Mouse (Mus musculus) hindbrain, embryonic 12.5 days (tissue): ENCODE measurements around the gene P2rx4. TPM values are rescaled to one million over a fixed set of nuclear protein-coding genes. Genes with fewer than 3 reads are reported as not detected.

Experiments
- ATAC-seq: fragments of 200-750 bp; cut with Nextera tagmentation; 2 replicates; pipeline ENCODE4 v1.8.0; 2017; ENCODE audit warnings: moderate TSS enrichment; ENCODE audit not compliant: low FRiP score
- H3K27ac ChIP-seq: fragments of 300-500 bp; sonication (generic); 2 replicates; pipeline ENCODE4 v1.5.1; 2016; ENCODE audit warnings: mild to moderate bottlenecking
- H3K27me3 ChIP-seq: fragments of 300-500 bp; sonication (generic); 2 replicates; pipeline ENCODE4 v1.6.1; 2016; ENCODE audit warnings: mild to moderate bottlenecking
- H3K36me3 ChIP-seq: fragments of 300-500 bp; sonication (generic); 2 replicates; pipeline ENCODE4 v1.6.1; 2016; ENCODE audit warnings: mild to moderate bottlenecking
- H3K4me1 ChIP-seq: fragments of 300-500 bp; sonication (generic); 2 replicates; pipeline ENCODE4 v1.6.1; 2016
- H3K4me2 ChIP-seq: fragments of 300-500 bp; sonication (generic); replicated peaks from 2 replicates; pipeline ENCODE4 v1.6.1; 2016; ENCODE audit warnings: mild to moderate bottlenecking
- H3K4me3 ChIP-seq: fragments of 300-500 bp; sonication (generic); 2 replicates; pipeline ENCODE4 v1.5.1; 2016; ENCODE audit warnings: mild to moderate bottlenecking
- H3K9ac ChIP-seq: fragments of 300-500 bp; sonication (generic); 2 replicates; pipeline ENCODE4 v1.6.1; 2016; ENCODE audit warnings: mild to moderate bottlenecking, moderate library complexity
- H3K9me3 ChIP-seq: fragments of 300-500 bp; sonication (generic); replicated peaks from 2 replicates; pipeline ENCODE4 v1.6.1; 2016; ENCODE audit warnings: mild to moderate bottlenecking
- WGBS: fragments of 180-500 bp; shearing (Covaris S2); methylation state at CpG from one replicate; pipeline ENCODE4 v1.1.7; 2016; 5-methylcytosine and 5-hydroxymethylcytosine counted together
- polyA plus RNA-seq: library from polyadenylated mRNA; unstranded; fragments of >200 nt; fragmentation: Nextera tagmentation; extraction: Ambion mirVana; gene quantifications from 2 replicates; pipeline ENCODE4 v1.2.1, GENCODE M21; 2016

The P2rx4 gene
- polyA plus RNA-seq, 1 experiment from 2014 or later: 15.4 TPM

GRCm38 (mm10) chr5:122706917-122707275 lies 448 bp upstream of the P2rx4 start:
- Histone ChIP-seq H3K4me2 (peak overlapping the region; percentile 72), H3K27ac (peak overlapping the region; percentile 35; the same call in 1 of the 2 replicates), H3K9me3 (no peaks in the 10 kb centered on the region), H3K27me3 (no peaks in the 10 kb centered on the region), H3K4me3 (peak overlapping the region; percentile 56), H3K4me1 (peaks cover 6% of the 10 kb centered on the region), H3K36me3 (no peaks in the 10 kb centered on the region), H3K9ac (peak overlapping the region; percentile 68)
- peak; percentile 38; the same call in 1 of the 2 replicates for ATAC-seq
- WGBS: 52% methylated on average over 5 of the region's 5 CpGs

- Histone ChIP-seq H3K4me2 (no peak overlapping the region), H3K4me1 (peaks cover 6% of the 10 kb centered on the region), H3K9me3 (no peaks in the 10 kb centered on the region), H3K27me3 (no peaks in the 10 kb centered on the region), H3K36me3 (no peaks in the 10 kb centered on the region), H3K27ac (no peak overlapping the region), H3K9ac (no peak overlapping the region), H3K4me3 (no peak overlapping the region)
- 86% methylated on average over 6 of the region's 6 CpGs for WGBS
- no peak for ATAC-seq
These were observed 1.5 kb downstream of the P2rx4 start for GRCm38 (mm10) chr5:122708819-122709218.

- Histone ChIP-seq H3K9ac (no peak overlapping the region), H3K27me3 (no peaks in the 10 kb centered on the region), H3K27ac (no peak overlapping the region), H3K4me3 (no peak overlapping the region), H3K4me2 (no peak overlapping the region), H3K4me1 (no peaks in the 10 kb centered on the region), H3K9me3 (no peaks in the 10 kb centered on the region), H3K36me3 (no peaks in the 10 kb centered on the region)
- WGBS: 83% methylated on average over 1 of the region's 1 CpGs
- ATAC-seq: no peak
These were observed 8.4 kb downstream of the P2rx4 start for GRCm38 (mm10) chr5:122715723-122716122.

- no peak overlapping the region for H3K4me3 ChIP-seq
- no peak overlapping the region for H3K4me2 ChIP-seq
- H3K9me3 ChIP-seq: no peaks in the 10 kb centered on the region
- 98% methylated on average over 2 of the region's 2 CpGs for WGBS
- H3K9ac ChIP-seq: no peak overlapping the region
- no peaks in the 10 kb centered on the region for H3K36me3 ChIP-seq
- ATAC-seq: no peak
- H3K4me1 ChIP-seq: no peaks in the 10 kb centered on the region
- no peaks in the 10 kb centered on the region for H3K27me3 ChIP-seq
- no peak overlapping the region for H3K27ac ChIP-seq
These were observed 9.4 kb downstream of the P2rx4 start for GRCm38 (mm10) chr5:122716793-122717192.

- no peak overlapping the region for H3K4me2 ChIP-seq
- no peak overlapping the region for H3K27ac ChIP-seq
- no peak for ATAC-seq
- no peak overlapping the region for H3K9ac ChIP-seq
- no peaks in the 10 kb centered on the region for H3K36me3 ChIP-seq
- no peaks in the 10 kb centered on the region for H3K9me3 ChIP-seq
- no peaks in the 10 kb centered on the region for H3K4me1 ChIP-seq
- H3K27me3 ChIP-seq: no peaks in the 10 kb centered on the region
- WGBS: 88% methylated on average over 7 of the region's 7 CpGs
- no peak overlapping the region for H3K4me3 ChIP-seq
These were observed 11.1 kb downstream of the P2rx4 start for GRCm38 (mm10) chr5:122718400-122718799.

- Histone ChIP-seq H3K36me3 (no peaks in the 10 kb centered on the region), H3K9ac (no peak overlapping the region), H3K27me3 (no peaks in the 10 kb centered on the region), H3K4me1 (no peaks in the 10 kb centered on the region), H3K4me2 (no peak overlapping the region), H3K9me3 (no peaks in the 10 kb centered on the region), H3K27ac (no peak overlapping the region), H3K4me3 (no peak overlapping the region)
- 93% methylated on average over 8 of the region's 8 CpGs for WGBS
- ATAC-seq: no peak
These were observed 11.8 kb downstream of the P2rx4 start for GRCm38 (mm10) chr5:122719168-122719567.

GRCm38 (mm10) chr5:122725453-122725852 lies 18.1 kb downstream of the P2rx4 start:
- no peaks in the 10 kb centered on the region for H3K36me3 ChIP-seq
- H3K9me3 ChIP-seq: no peaks in the 10 kb centered on the region
- 91% methylated on average over 13 of the region's 13 CpGs for WGBS
- no peaks in the 10 kb centered on the region for H3K27me3 ChIP-seq
- ATAC-seq: no peak
- 0 out of 2 replicates have a peak, but pooled peaks cover 2% of the 10 kb centered on the region for H3K4me1 ChIP-seq
- no peak overlapping the region for H3K27ac ChIP-seq
- no peak overlapping the region for H3K9ac ChIP-seq
- no peak overlapping the region for H3K4me3 ChIP-seq
- no peak overlapping the region for H3K4me2 ChIP-seq

- no peak overlapping the region for H3K27ac ChIP-seq
- no peak overlapping the region for H3K4me3 ChIP-seq
- no peaks in the 10 kb centered on the region for H3K27me3 ChIP-seq
- H3K4me2 ChIP-seq: no peak overlapping the region
- 22% methylated on average over 7 of the region's 7 CpGs for WGBS
- no peak overlapping the region for H3K9ac ChIP-seq
- 0 out of 2 replicates have a peak, but pooled peaks cover 2% of the 10 kb centered on the region for H3K4me1 ChIP-seq
- H3K36me3 ChIP-seq: no peaks in the 10 kb centered on the region
- no peaks in the 10 kb centered on the region for H3K9me3 ChIP-seq
- no peak for ATAC-seq
These were observed 18.7 kb downstream of the P2rx4 start for GRCm38 (mm10) chr5:122726068-122726467.

- 75% methylated on average over 5 of the region's 5 CpGs for WGBS
- H3K9ac ChIP-seq: no peak overlapping the region
- H3K4me1 ChIP-seq: 0 out of 2 replicates have a peak, but pooled peaks cover 2% of the 10 kb centered on the region
- no peak for ATAC-seq
- no peaks in the 10 kb centered on the region for H3K27me3 ChIP-seq
- H3K9me3 ChIP-seq: no peaks in the 10 kb centered on the region
- no peak overlapping the region for H3K4me3 ChIP-seq
- H3K36me3 ChIP-seq: no peaks in the 10 kb centered on the region
- no peak overlapping the region for H3K27ac ChIP-seq
- H3K4me2 ChIP-seq: no peak overlapping the region
These were observed 19.3 kb downstream of the P2rx4 start for GRCm38 (mm10) chr5:122726595-122726994.

GRCm38 (mm10) chr5:122727096-122727495 lies 19.8 kb downstream of the P2rx4 start:
- Histone ChIP-seq H3K9me3 (no peaks in the 10 kb centered on the region), H3K9ac (no peak overlapping the region), H3K36me3 (no peaks in the 10 kb centered on the region), H3K4me2 (no peak overlapping the region), H3K27me3 (no peaks in the 10 kb centered on the region), H3K4me1 (0 out of 2 replicates have a peak, but pooled peaks cover 5% of the 10 kb centered on the region), H3K27ac (no peak overlapping the region), H3K4me3 (no peak overlapping the region)
- WGBS: 93% methylated on average over 7 of the region's 7 CpGs
- no peak for ATAC-seq

GRCm38 (mm10) chr5:122730776-122731175 lies 23.4 kb downstream of the P2rx4 start:
- Histone ChIP-seq H3K36me3 (0 out of 2 replicates have a peak, but pooled peaks cover 2% of the 10 kb centered on the region), H3K4me1 (peaks cover 12% of the 10 kb centered on the region; the same call in 1 of the 2 replicates), H3K4me3 (no peak overlapping the region), H3K27me3 (no peaks in the 10 kb centered on the region), H3K9me3 (no peaks in the 10 kb centered on the region), H3K27ac (no peak overlapping the region), H3K9ac (no peak overlapping the region), H3K4me2 (no peak overlapping the region)
- WGBS: 93% methylated on average over 10 of the region's 10 CpGs
- no peak for ATAC-seq

- 67% methylated on average over 8 of the region's 8 CpGs for WGBS
- Histone ChIP-seq H3K27me3 (no peaks in the 10 kb centered on the region), H3K9ac (no peak overlapping the region), H3K9me3 (no peaks in the 10 kb centered on the region), H3K4me3 (no peak overlapping the region), H3K27ac (no peak overlapping the region), H3K4me2 (no peak overlapping the region), H3K4me1 (peaks cover 12% of the 10 kb centered on the region; the same call in 1 of the 2 replicates), H3K36me3 (0 out of 2 replicates have a peak, but pooled peaks cover 2% of the 10 kb centered on the region)
- no peak for ATAC-seq
These were observed 24.0 kb downstream of the P2rx4 start for GRCm38 (mm10) chr5:122731321-122731720.

GRCm38 (mm10) chr5:122731991-122732673 lies 24.8 kb downstream of the P2rx4 start:
- H3K9ac ChIP-seq: no peak overlapping the region
- H3K36me3 ChIP-seq: peaks cover 9% of the 10 kb centered on the region
- H3K9me3 ChIP-seq: no peaks in the 10 kb centered on the region
- H3K4me2 ChIP-seq: no peak overlapping the region; the same call in 1 of the 2 replicates
- H3K4me1 ChIP-seq: peaks cover 10% of the 10 kb centered on the region; the same call in 1 of the 2 replicates
- H3K4me3 ChIP-seq: no peak overlapping the region
- H3K27me3 ChIP-seq: no peaks in the 10 kb centered on the region
- no peak for ATAC-seq
- peak overlapping the region; percentile 31; the same call in 1 of the 2 replicates for H3K27ac ChIP-seq
- 64% methylated on average over 15 of the region's 15 CpGs for WGBS
